Mouse (Mus musculus): Measurements from ENCODE around the gene Rnf220.

GRCm38 (mm10) chr4:117361558-117361873 lies 135.3 kb downstream of the Rnf220 start:
- TF ChIP-seq CTCF (conservative IDR thresholded peaks at IDR 0.05; ENCODE audit: low read length) (no peak), POU5F1 (IDR thresholded peaks at IDR 0.05; ENCODE audit: borderline replicate concordance, low read length) (no peak)
